Mouse (Mus musculus) embryonic facial prominence, embryonic 11.5 days (tissue): Measurements from ENCODE around the gene Rgs21. TPM values are rescaled to one million over a fixed set of nuclear protein-coding genes. Genes with fewer than 3 reads are reported as not detected.

Experiments used
- ATAC-seq: fragments of 200-750 bp; cut with Nextera tagmentation; replicated peaks from 2 replicates; pipeline ENCODE4 v1.8.0; 2017; ENCODE audit warnings: low read depth; ENCODE audit not compliant: insufficient number of reproducible peaks, low FRiP score, low TSS enrichment
- DNase-seq: peaks from one replicate; pipeline ENCODE4 v3.0.0-alpha.2; 2015; ENCODE audit warnings: low spot score
- H3K27ac ChIP-seq: fragments of 300-500 bp; sonication (generic); replicated peaks from 2 replicates; pipeline ENCODE4 v1.5.1; 2014; ENCODE audit warnings: mild to moderate bottlenecking, low read depth, low read length, control low read depth
- H3K27me3 ChIP-seq: fragments of 300-500 bp; sonication (generic); 2 replicates; pipeline ENCODE4 v1.6.1; 2014; ENCODE audit warnings: mild to moderate bottlenecking, low read length, moderate library complexity, mixed read lengths; ENCODE audit not compliant: control insufficient read depth, insufficient read depth
- H3K36me3 ChIP-seq: fragments of 300-500 bp; sonication (generic); replicated peaks from 2 replicates; pipeline ENCODE4 v1.6.1; 2014; ENCODE audit warnings: low read depth, mild to moderate bottlenecking, low read length, moderate library complexity, mixed read lengths; ENCODE audit not compliant: control insufficient read depth, insufficient read depth
- H3K4me1 ChIP-seq: fragments of 300-500 bp; sonication (generic); 2 replicates; pipeline ENCODE4 v1.6.1; 2014; ENCODE audit warnings: low read length, mixed read lengths; ENCODE audit not compliant: control insufficient read depth, insufficient read depth
- H3K4me2 ChIP-seq: fragments of 300-500 bp; sonication (generic); 2 replicates; pipeline ENCODE4 v1.6.1; 2014; ENCODE audit warnings: low read depth, mild to moderate bottlenecking, control low read depth, low read length, moderate library complexity
- H3K4me3 ChIP-seq: fragments of 300-500 bp; sonication (generic); 2 replicates; pipeline ENCODE4 v1.5.1; 2014; ENCODE audit warnings: low read depth, low read length, control low read depth
- H3K9ac ChIP-seq: fragments of 300-500 bp; sonication (generic); replicated peaks from 2 replicates; pipeline ENCODE4 v1.6.1; 2014; ENCODE audit warnings: mild to moderate bottlenecking, control low read depth, low read length
- H3K9me3 ChIP-seq: fragments of 300-500 bp; sonication (generic); replicated peaks from 2 replicates; pipeline ENCODE4 v1.6.1; 2016; ENCODE audit warnings: mild to moderate bottlenecking, low read length, inconsistent platforms, mixed read lengths; ENCODE audit not compliant: control insufficient read depth
- WGBS: fragments of 180-500 bp; shearing (Covaris S2); extraction: QIAGEN DNeasy Blood & Tissue Kit; methylation state at CpG from one replicate; pipeline ENCODE4 v1.1.7; 2014; 5-methylcytosine and 5-hydroxymethylcytosine counted together
- polyA plus RNA-seq: library from polyadenylated mRNA; unstranded; fragments of >200 nt; fragmentation: Nextera tagmentation; extraction: Ambion mirVana; gene quantifications from 2 replicates; pipeline ENCODE4 v1.2.1, GENCODE M21; 2014

Rgs21 gene
- 0.11 TPM in 1 of 2 replicates, not detected in the other for polyA plus RNA-seq

GRCm38 (mm10) chr1:144567567-144567966 lies at the start of gene Rgs21:
Gene Rgs21, minus strand, starts transcription at chr1:144567667.
- Histone ChIP-seq H3K9me3 (no peaks in the 10 kb centered on the region), H3K9ac (no peak within 1 kb of the TSS), H3K4me3 (no peak within 1 kb of the TSS), H3K27me3 (no peaks in the 10 kb centered on the region), H3K36me3 (no peaks in the 10 kb centered on the region), H3K4me2 (no peak within 1 kb of the TSS), H3K4me1 (no peaks in the 10 kb centered on the region), H3K27ac (no peak within 1 kb of the TSS)
- ATAC-seq (no peak), DNase-seq (no peak)
- WGBS, result 64% methylated on average over 3 of the region's 3 CpGs

GRCm38 (mm10) chr1:144604071-144604470 lies 36.6 kb upstream of the Rgs21 start:
- Histone ChIP-seq H3K9me3 (no peaks in the 10 kb centered on the region), H3K4me2 (no peak overlapping the region), H3K4me3 (no peak overlapping the region), H3K27me3 (no peaks in the 10 kb centered on the region), H3K27ac (no peak overlapping the region), H3K4me1 (no peaks in the 10 kb centered on the region), H3K9ac (no peak overlapping the region), H3K36me3 (no peaks in the 10 kb centered on the region)
- DNase-seq (no peak), ATAC-seq (no peak)
- 97% methylated on average over 1 of the region's 1 CpGs for WGBS

- 89% methylated on average over 2 of the region's 2 CpGs for WGBS
- no peak for DNase-seq
- H3K27me3 ChIP-seq, result no peaks in the 10 kb centered on the region
- H3K27ac ChIP-seq, result no peak overlapping the region
- no peak for ATAC-seq
- no peaks in the 10 kb centered on the region for H3K36me3 ChIP-seq
- no peaks in the 10 kb centered on the region for H3K9me3 ChIP-seq
- no peak overlapping the region for H3K4me3 ChIP-seq
- H3K4me2 ChIP-seq, result no peak overlapping the region
- no peaks in the 10 kb centered on the region for H3K4me1 ChIP-seq
- no peak overlapping the region for H3K9ac ChIP-seq
Measured at GRCm38 (mm10) chr1:144602987-144603386, 35.5 kb upstream of the Rgs21 start.

GRCm38 (mm10) chr1:144579321-144579720 lies 11.9 kb upstream of the Rgs21 start:
- WGBS, result 84% methylated on average over 1 of the region's 1 CpGs
- DNase-seq, result no peak
- no peak for ATAC-seq
- H3K4me1 ChIP-seq, result no peaks in the 10 kb centered on the region
- H3K4me3 ChIP-seq, result no peak overlapping the region
- no peaks in the 10 kb centered on the region for H3K9me3 ChIP-seq
- no peaks in the 10 kb centered on the region for H3K27me3 ChIP-seq
- H3K4me2 ChIP-seq, result no peak overlapping the region
- no peaks in the 10 kb centered on the region for H3K36me3 ChIP-seq
- no peak overlapping the region for H3K9ac ChIP-seq
- no peak overlapping the region for H3K27ac ChIP-seq

GRCm38 (mm10) chr1:144572972-144573371 lies 5.5 kb upstream of the Rgs21 start:
- Histone ChIP-seq H3K36me3 (no peaks in the 10 kb centered on the region), H3K9ac (no peak overlapping the region), H3K27ac (no peak overlapping the region), H3K4me1 (no peaks in the 10 kb centered on the region), H3K27me3 (no peaks in the 10 kb centered on the region), H3K9me3 (no peaks in the 10 kb centered on the region), H3K4me3 (no peak overlapping the region), H3K4me2 (no peak overlapping the region)
- ATAC-seq (no peak), DNase-seq (no peak)
- WGBS, result 95% methylated on average over 2 of the region's 2 CpGs

- no peaks in the 10 kb centered on the region for H3K9me3 ChIP-seq
- DNase-seq, result no peak
- ATAC-seq, result no peak
- H3K4me2 ChIP-seq, result no peak overlapping the region
- H3K27me3 ChIP-seq, result no peaks in the 10 kb centered on the region
- WGBS, result 91% methylated on average over 3 of the region's 3 CpGs
- no peak overlapping the region for H3K9ac ChIP-seq
- H3K36me3 ChIP-seq, result no peaks in the 10 kb centered on the region
- H3K27ac ChIP-seq, result no peak overlapping the region
- no peaks in the 10 kb centered on the region for H3K4me1 ChIP-seq
- H3K4me3 ChIP-seq, result no peak overlapping the region
Measured at GRCm38 (mm10) chr1:144569905-144570304, 2.4 kb upstream of the Rgs21 start.

GRCm38 (mm10) chr1:144545142-144545541 lies 22.3 kb downstream of the Rgs21 start:
- WGBS, result 77% methylated on average over 4 of the region's 4 CpGs
- Histone ChIP-seq H3K4me1 (no peaks in the 10 kb centered on the region), H3K36me3 (no peaks in the 10 kb centered on the region), H3K27me3 (no peaks in the 10 kb centered on the region), H3K4me2 (no peak overlapping the region), H3K27ac (no peak overlapping the region), H3K4me3 (no peak overlapping the region), H3K9ac (no peak overlapping the region), H3K9me3 (no peaks in the 10 kb centered on the region)
- ATAC-seq, result no peak
- DNase-seq, result no peak

- 81% methylated on average over 6 of the region's 6 CpGs for WGBS
Measured at GRCm38 (mm10) chr1:144544497-144544961, 22.9 kb downstream of the Rgs21 start.

More at GRCm38 (mm10) chr1:144544497-144544961, 22.9 kb downstream of the Rgs21 start:
- H3K4me1 ChIP-seq, result no peaks in the 10 kb centered on the region
- no peak overlapping the region for H3K4me3 ChIP-seq
- no peaks in the 10 kb centered on the region for H3K36me3 ChIP-seq
- H3K4me2 ChIP-seq, result no peak overlapping the region
- ATAC-seq (no peak), DNase-seq (no peak)
- no peaks in the 10 kb centered on the region for H3K27me3 ChIP-seq
- H3K9me3 ChIP-seq, result no peaks in the 10 kb centered on the region
- H3K9ac ChIP-seq, result no peak overlapping the region
- H3K27ac ChIP-seq, result no peak overlapping the region
